Mouse (Mus musculus): ENCODE measurements around the gene Tlr13.
"Not testable (repeated sequence)": the region's sequence is repeated elsewhere in the genome, so short reads cannot be mapped to it uniquely, and the experiment has no call there.

Tlr13 gene

GRCm38 (mm10) chrX:106186713-106187649, 44.0 kb downstream of the Tlr13 start, which contains the start of gene Pgk1:
Gene Pgk1, plus strand, starts transcription at chrX:106187100.
- DNase-seq (ENCODE audit: low spot score in 2 of 2) = peak; percentile 80 to 88

GRCm38 (mm10) chrX:106187737-106188136, 44.7 kb downstream of the Tlr13 start:
- peak in 1 of 2 experiments; percentile 16 for DNase-seq (ENCODE audit: low spot score in 2 of 2)

GRCm38 (mm10) chrX:106189356-106189755, 46.4 kb downstream of the Tlr13 start:
- DNase-seq (ENCODE audit: low spot score in 2 of 2) = no peak

- no peak for DNase-seq (ENCODE audit: low spot score in 2 of 2)
Observed at GRCm38 (mm10) chrX:106190091-106190490, 47.1 kb downstream of the Tlr13 start.

GRCm38 (mm10) chrX:106194361-106194760, 51.4 kb downstream of the Tlr13 start:
- DNase-seq (ENCODE audit: low spot score in 2 of 2) = not testable (repeated sequence)

GRCm38 (mm10) chrX:106197308-106197707, 54.3 kb downstream of the Tlr13 start:
- DNase-seq (ENCODE audit: low spot score in 2 of 2) = no peak

GRCm38 (mm10) chrX:106198904-106199303, 55.9 kb downstream of the Tlr13 start:
- no peak for DNase-seq (ENCODE audit: low spot score in 2 of 2)

- DNase-seq (ENCODE audit: low spot score in 2 of 2) = no peak
Observed at GRCm38 (mm10) chrX:106209100-106209499, 66.1 kb downstream of the Tlr13 start.

All from urinary bladder, postnatal 4 days (tissue).